Mouse (Mus musculus): ENCODE results near the gene Dcp1a. TPM values are rescaled to one million over a fixed set of nuclear protein-coding genes. Genes with fewer than 3 reads are reported as not detected.
A peak's percentile ranks its signal among the peaks of the same experiment; 100 is the strongest.

The Dcp1a gene
- polyA plus RNA-seq, 1 experiment from 2014 or later, result 21.6 TPM

DNA sequence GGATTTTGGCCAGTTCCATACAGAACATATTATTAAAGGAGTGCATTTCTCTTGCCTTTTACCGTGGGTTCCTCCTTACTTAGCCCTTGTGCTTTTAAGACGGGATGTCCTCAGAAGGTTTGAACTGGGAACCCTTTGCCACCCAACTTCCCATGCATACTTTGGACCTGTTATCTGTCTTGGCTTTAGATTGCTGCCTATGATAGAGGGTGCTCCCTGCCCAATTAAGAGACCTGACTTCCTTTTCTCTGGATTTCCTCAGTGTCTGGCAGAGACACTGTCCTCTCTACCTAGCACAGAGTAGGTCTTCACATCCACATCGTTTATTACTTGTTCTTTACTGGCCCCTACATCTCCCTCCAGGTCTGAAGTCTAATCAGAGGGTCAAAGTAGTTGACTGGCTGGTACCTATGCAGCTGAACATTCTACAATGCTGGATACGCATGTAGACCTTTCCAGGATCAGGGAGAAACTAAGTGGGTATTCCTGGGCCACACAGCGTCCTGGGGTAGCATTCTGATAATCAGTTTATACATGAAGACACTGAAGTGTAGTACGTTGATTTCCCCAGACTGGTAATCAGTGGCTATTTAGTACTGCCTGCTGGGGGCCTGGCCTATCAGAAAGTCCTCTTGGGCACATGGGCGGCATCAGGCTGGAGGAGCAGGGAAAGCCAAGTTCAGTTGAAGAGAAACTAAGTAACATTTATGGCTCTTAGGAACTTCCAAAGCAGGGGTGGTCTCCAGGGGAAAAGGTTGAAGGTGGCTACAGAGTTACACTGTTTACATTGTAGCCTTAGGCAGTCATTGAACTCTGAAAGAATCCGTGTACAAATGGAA, 71.1 kb downstream of the Dcp1a start:
- no peaks in the 10 kb centered on the region for H3K27me3 ChIP-seq
- peak overlapping the region; percentile 86 for H3K4me3 ChIP-seq
- no peak for ATAC-seq
- peaks cover 32% of the 10 kb centered on the region for H3K4me1 ChIP-seq
- H3K36me3 ChIP-seq (ENCODE audit: poor library complexity, severe bottlenecking), result peaks cover 10% of the 10 kb centered on the region; the same call in 1 of the 2 replicates
- H3K9me3 ChIP-seq (replicated peaks), result no peaks in the 10 kb centered on the region
- H3K27ac ChIP-seq, result no peak overlapping the region
- WGBS, result 31% methylated on average over 8 of the region's 8 CpGs
- H3K4me2 ChIP-seq, result peak overlapping the region; percentile 91
- H3K9ac ChIP-seq, result peak overlapping the region; percentile 91

DNA sequence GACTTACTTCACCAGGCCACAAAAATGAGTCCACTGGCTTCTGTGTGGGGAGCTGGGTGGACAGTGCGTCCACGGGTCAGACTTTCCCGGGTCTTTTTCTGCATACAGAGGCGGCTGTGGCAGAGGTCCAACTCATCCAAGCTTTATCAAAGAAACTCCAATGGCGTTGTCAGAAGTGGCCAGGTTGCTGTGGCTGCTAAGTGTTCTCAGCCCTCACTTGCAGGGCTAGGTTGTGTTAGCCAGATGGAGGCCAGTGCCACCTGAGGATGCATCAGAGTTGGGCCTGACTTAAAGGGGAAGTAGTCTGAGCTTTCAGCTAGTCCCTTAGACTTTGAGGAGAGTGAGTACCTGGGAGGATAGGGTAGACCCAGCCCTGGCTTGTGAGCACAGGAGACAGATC, 72.2 kb downstream of the Dcp1a start:
- Histone ChIP-seq H3K4me2 (peak overlapping the region; percentile 91), H3K9ac (peak overlapping the region; percentile 91), H3K9me3 (replicated peaks) (no peaks in the 10 kb centered on the region), H3K36me3 (ENCODE audit: poor library complexity, severe bottlenecking) (peaks cover 19% of the 10 kb centered on the region; the same call in 1 of the 2 replicates), H3K4me1 (peaks cover 32% of the 10 kb centered on the region), H3K27me3 (no peaks in the 10 kb centered on the region), H3K27ac (no peak overlapping the region), H3K4me3 (peak overlapping the region; percentile 86)
- ATAC-seq, result no peak
- WGBS, result 57% methylated on average over 5 of the region's 5 CpGs

DNA sequence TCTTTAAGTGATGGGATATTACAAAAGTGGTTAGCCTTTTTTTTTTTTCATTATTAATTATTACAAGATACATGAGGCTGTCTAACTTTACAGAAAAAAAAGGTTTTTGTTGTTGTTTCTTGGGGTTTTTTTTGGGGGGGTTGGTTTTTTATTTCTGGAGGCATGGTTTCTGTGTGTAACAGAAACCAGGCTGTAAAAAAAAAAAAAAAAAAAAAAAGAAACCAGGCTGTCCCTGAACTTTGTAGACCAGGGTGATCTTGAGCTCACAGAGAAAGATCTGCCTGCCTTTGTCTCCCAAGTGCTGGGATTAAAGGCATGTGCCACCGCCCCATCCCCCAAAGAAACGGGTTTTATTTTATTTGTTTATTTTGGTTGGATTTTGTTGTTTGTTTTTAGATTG, 72.6 kb downstream of the Dcp1a start:
- peak overlapping the region; percentile 91; the same call in 1 of the 2 replicates for H3K4me2 ChIP-seq
- ATAC-seq, result no peak
- H3K27ac ChIP-seq, result no peak overlapping the region
- peaks cover 21% of the 10 kb centered on the region; the same call in 1 of the 2 replicates for H3K36me3 ChIP-seq (ENCODE audit: poor library complexity, severe bottlenecking)
- no peak overlapping the region for H3K9ac ChIP-seq
- peak overlapping the region; percentile 86; the same call in 1 of the 2 replicates for H3K4me3 ChIP-seq
- H3K9me3 ChIP-seq (replicated peaks), result no peaks in the 10 kb centered on the region
- WGBS, result 89% methylated on average over 2 of the region's 2 CpGs
- peaks cover 32% of the 10 kb centered on the region for H3K4me1 ChIP-seq
- H3K27me3 ChIP-seq, result no peaks in the 10 kb centered on the region

DNA sequence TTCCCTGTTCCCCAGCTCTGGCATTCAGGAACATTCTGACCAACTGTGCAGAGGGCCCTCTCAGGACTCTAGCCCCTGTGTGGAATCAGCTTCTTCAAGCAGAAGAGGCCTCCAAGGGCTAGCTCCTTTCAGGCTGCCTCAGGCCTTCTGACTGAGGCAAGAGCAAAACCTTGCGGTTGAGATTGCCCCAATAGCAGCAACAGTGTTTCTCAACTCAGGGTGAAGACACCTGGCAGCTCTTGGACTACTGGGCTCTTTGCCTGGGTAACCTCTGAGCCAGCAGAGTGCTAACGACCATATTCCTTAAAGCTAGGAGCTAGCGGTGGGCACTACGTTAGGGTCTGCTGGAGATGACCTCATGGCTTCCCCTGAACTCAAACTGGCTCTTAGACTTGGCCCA, 73.8 kb downstream of the Dcp1a start:
- no peak overlapping the region for H3K4me2 ChIP-seq
- no peak overlapping the region for H3K4me3 ChIP-seq
- H3K27ac ChIP-seq, result no peak overlapping the region
- no peaks in the 10 kb centered on the region for H3K27me3 ChIP-seq
- no peak overlapping the region for H3K9ac ChIP-seq
- 89% methylated on average over 4 of the region's 4 CpGs for WGBS
- H3K36me3 ChIP-seq (ENCODE audit: poor library complexity, severe bottlenecking), result peaks cover 29% of the 10 kb centered on the region; the same call in 1 of the 2 replicates
- peaks cover 35% of the 10 kb centered on the region for H3K4me1 ChIP-seq
- no peaks in the 10 kb centered on the region for H3K9me3 ChIP-seq (replicated peaks)
- no peak for ATAC-seq

DNA sequence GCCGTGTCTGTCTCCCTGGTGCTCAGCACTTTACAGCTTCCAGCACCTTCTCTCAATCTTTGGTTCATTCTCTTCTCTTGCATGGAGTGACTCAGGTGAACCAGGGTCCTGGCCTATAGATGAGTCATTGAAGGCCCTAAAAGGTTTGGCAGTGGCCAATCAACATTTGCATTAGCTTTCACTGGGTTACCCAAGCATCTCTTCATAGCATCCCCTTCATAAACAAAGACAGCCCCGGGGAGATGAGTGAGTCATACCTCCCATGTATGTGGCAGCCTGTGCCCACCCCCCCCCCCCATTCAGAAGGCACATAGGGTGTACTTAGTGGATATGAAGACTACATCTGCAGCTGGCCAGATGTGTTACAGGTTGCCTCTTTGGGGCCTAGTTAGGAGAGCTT, 77.3 kb downstream of the Dcp1a start:
- H3K4me2 ChIP-seq, result no peak overlapping the region
- whole genome bisulfite sequencing, result 92% methylated on average over 2 of the region's 2 CpGs
- no peak overlapping the region for H3K27ac ChIP-seq
- H3K9ac ChIP-seq, result no peak overlapping the region
- no peak overlapping the region for H3K4me3 ChIP-seq
- peaks cover 24% of the 10 kb centered on the region for H3K4me1 ChIP-seq
- peaks cover 63% of the 10 kb centered on the region for H3K36me3 ChIP-seq (ENCODE audit: poor library complexity, severe bottlenecking)
- H3K9me3 ChIP-seq (replicated peaks), result no peaks in the 10 kb centered on the region
- no peaks in the 10 kb centered on the region for H3K27me3 ChIP-seq
- no peak for ATAC-seq

DNA sequence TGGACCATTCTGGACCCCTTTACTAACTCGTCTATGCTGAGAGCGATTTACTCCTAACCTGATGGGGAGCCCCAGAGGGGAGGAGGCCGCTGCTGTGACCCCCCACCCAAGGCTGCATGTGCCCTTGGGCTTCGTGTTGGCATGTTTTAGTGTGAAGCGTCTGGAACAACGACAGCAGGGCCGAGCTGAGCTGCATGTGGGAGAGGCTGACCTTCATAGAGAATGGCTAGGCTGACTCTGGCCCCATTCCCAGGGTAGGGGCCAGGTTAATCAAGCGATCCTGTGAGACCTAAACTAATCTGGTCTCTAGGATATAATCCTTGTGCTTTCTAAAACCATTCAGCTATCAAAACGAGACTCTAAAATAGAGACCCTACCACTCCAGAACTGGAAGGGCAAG, 78.4 kb downstream of the Dcp1a start:
- 78% methylated on average over 9 of the region's 9 CpGs for WGBS

DNA sequence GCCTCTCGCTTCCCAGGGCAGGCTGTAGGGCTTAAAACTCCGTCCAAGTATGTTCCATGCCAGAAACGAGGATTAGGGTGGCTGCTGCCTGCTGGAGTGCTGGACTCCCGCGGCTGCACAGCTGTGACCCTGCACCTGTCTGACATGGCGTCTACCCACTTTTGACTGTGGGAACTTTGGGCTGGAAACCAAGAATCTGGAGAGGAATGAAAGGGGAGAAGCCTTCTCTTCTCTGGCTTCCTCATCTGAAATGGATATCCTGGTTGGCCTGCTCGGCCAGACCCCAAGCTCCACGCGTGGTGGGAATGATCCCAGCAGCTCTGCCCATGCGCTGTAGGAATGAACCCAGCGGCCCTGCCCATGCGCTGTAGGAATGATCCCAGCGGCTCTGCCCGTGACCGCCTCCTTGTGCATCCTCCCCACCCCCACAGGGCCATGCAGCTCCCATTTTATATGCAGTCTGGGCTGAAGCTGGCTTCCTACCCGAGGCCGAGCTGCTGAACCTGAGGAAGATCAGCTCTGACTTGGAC, 80.1 kb downstream of the Dcp1a start:
- 83% methylated on average over 17 of the region's 17 CpGs for WGBS
- Histone ChIP-seq H3K4me3 (no peak overlapping the region), H3K4me2 (no peak overlapping the region), H3K9me3 (replicated peaks) (no peaks in the 10 kb centered on the region), H3K9ac (no peak overlapping the region), H3K27ac (peak overlapping the region; percentile 16; the same call in 1 of the 2 replicates), H3K27me3 (no peaks in the 10 kb centered on the region), H3K36me3 (ENCODE audit: poor library complexity, severe bottlenecking) (peaks cover 73% of the 10 kb centered on the region), H3K4me1 (peaks cover 25% of the 10 kb centered on the region)
- ATAC-seq, result no peak

More for the DNA sequence above, 78.4 kb downstream of the Dcp1a start:
- Histone ChIP-seq H3K9me3 (replicated peaks) (no peaks in the 10 kb centered on the region), H3K4me2 (no peak overlapping the region), H3K9ac (no peak overlapping the region), H3K27ac (no peak overlapping the region), H3K36me3 (ENCODE audit: poor library complexity, severe bottlenecking) (peaks cover 63% of the 10 kb centered on the region), H3K27me3 (no peaks in the 10 kb centered on the region), H3K4me1 (peaks cover 25% of the 10 kb centered on the region), H3K4me3 (no peak overlapping the region)
- ATAC-seq, result no peak

DNA sequence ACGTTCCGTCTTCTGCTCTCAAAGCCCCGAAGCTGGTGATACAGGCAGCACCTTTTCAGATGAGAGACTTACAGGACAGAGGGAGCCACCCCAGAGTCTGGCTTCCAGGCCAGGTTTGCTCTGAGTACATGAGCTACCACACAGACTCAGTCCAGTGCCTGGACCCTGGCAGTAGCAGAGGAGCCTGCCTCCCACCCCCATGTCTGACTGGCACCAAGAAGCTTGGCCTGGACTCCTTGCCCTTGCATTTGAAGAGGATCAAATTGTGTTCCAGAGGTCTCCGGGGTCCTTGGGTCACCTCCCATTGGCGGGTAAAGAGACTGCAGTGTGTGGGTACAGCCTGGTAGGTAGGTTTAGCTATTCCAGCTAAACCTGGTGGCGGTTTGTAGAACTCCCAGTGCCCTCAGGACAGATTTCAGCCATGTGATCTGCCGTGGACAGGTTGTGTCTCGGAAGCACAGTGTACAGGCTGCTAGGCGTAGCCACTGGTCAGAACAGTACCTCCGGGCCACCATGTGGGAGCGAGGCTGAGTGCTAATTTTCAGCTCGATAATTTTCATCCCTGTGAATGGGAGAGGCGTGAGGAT, 81.6 kb downstream of the Dcp1a start:
- H3K9me3 ChIP-seq (replicated peaks), result no peaks in the 10 kb centered on the region
- H3K27ac ChIP-seq, result peak overlapping the region; percentile 79
- H3K4me2 ChIP-seq, result no peak overlapping the region
- ATAC-seq, result no peak
- no peak overlapping the region for H3K4me3 ChIP-seq
- no peak overlapping the region for H3K9ac ChIP-seq
- peaks cover 78% of the 10 kb centered on the region for H3K36me3 ChIP-seq (ENCODE audit: poor library complexity, severe bottlenecking)
- no peaks in the 10 kb centered on the region for H3K27me3 ChIP-seq
- peaks cover 25% of the 10 kb centered on the region for H3K4me1 ChIP-seq
- 89% methylated on average over 13 of the region's 13 CpGs for WGBS

DNA sequence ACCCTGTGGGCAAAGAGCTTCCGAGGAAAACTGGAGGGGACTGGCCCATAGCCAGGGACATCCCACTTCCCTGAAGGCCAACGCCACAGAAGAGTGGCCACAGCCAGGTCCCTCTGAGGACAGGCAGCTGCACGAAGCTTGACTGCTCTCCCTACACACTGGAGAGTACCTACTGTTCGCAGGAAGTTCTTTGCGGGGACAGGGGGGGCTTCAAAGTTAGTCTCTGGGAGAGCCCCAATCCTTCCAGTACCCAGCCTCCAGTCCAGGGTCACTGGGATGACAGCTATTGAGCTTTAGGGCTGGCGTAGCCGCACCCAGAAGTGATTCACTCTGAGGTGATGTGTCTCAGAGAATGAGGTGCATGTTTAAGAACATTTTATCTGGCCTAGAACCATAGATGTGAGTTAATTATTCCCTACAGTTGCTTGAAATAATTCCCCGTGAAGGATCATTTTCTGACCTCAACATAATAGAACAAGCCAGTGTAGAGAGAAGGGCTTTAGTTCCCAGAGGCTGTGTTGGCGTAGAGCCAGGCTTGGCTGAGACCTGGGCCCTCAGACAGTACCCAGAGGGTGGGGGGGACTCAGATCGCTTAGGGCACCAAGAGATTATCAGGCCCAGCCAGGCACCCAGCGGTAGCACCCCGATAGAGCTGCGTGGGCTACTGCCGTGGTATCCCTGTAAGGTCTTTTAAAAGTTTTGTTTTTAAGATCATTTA, 82.3 kb downstream of the Dcp1a start:
- H3K4me3 ChIP-seq, result no peak overlapping the region
- no peaks in the 10 kb centered on the region for H3K27me3 ChIP-seq
- H3K4me1 ChIP-seq, result peaks cover 25% of the 10 kb centered on the region
- peak; percentile 75 for ATAC-seq
- H3K9ac ChIP-seq, result 0 out of 2 replicates have a peak overlapping the region, but pooled peaks have one; percentile 21
- H3K9me3 ChIP-seq (replicated peaks), result no peaks in the 10 kb centered on the region
- H3K36me3 ChIP-seq (ENCODE audit: poor library complexity, severe bottlenecking), result peaks cover 78% of the 10 kb centered on the region
- H3K27ac ChIP-seq, result peak overlapping the region; percentile 79
- WGBS, result 37% methylated on average over 14 of the region's 14 CpGs
- no peak overlapping the region for H3K4me2 ChIP-seq

DNA sequence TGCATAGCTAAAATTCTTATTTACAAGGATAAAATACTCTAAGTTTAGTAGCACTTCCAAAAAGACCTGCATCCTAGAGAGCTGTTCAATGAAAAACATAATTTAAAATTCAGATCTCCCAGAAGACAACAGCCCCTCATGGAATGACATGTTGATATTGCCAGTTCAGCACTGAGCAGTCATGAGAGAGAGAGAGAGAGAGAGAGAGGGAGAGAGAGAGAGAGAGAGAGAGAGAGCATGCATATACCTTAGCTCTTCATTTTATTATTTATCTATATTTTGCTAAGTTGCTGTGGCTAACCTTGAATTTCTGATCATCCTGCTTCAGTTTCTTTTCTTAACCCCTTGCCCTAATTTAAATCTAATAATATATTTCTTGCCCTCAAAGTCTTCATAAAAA, 83.0 kb downstream of the Dcp1a start:
- no peaks in the 10 kb centered on the region for H3K9me3 ChIP-seq (replicated peaks)
- no peak for ATAC-seq
- peaks cover 24% of the 10 kb centered on the region for H3K4me1 ChIP-seq
- H3K4me2 ChIP-seq, result no peak overlapping the region
- no peaks in the 10 kb centered on the region for H3K27me3 ChIP-seq
- H3K4me3 ChIP-seq, result no peak overlapping the region
- no peak overlapping the region for H3K27ac ChIP-seq
- peaks cover 83% of the 10 kb centered on the region for H3K36me3 ChIP-seq (ENCODE audit: poor library complexity, severe bottlenecking)
- no peak overlapping the region for H3K9ac ChIP-seq

DNA sequence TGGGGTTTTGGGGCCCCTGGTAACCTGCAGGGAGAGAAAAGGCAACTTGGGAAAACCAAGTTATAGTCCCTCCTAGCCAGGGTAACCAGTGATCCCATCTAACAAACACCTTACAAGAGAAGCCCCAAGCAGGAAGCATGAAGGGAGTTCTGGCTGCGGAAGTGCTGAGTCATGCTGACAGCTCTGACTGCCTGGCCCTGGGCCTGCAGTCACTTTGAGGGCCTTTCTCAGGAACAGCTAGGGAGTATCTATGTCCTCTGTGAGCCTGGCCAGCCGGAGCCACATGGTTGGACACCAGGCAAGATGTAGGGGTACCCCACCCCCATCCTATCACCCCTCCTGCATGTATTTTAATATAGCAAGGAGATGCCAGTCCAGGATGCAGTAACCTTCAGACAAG, 85.1 kb downstream of the Dcp1a start:
- WGBS, result 100% methylated on average over 2 of the region's 2 CpGs

DNA sequence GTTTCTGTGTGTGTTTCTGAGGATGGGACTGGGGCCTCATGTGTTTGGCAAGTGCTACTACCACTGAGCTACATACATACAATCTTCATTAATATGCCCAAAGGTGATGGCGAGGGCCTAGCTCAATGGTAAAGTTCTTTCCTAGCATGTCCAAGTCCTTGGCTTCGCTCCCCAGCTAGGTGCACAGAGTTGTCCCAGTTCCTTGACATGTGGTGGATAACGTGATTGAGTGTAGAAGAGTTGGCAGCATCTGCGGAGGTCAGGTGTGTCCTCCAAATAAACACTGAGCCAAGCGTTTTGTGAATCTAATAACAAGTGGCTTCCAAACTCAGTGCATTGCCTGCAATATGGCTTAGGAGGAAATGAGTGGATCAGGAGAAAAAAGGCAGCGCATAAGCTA, 87.0 kb downstream of the Dcp1a start:
- Histone ChIP-seq H3K27ac (no peak overlapping the region), H3K9ac (no peak overlapping the region), H3K4me2 (no peak overlapping the region), H3K4me3 (no peak overlapping the region), H3K36me3 (ENCODE audit: poor library complexity, severe bottlenecking) (peaks cover 84% of the 10 kb centered on the region), H3K4me1 (peaks cover 7% of the 10 kb centered on the region), H3K27me3 (no peaks in the 10 kb centered on the region), H3K9me3 (replicated peaks) (no peaks in the 10 kb centered on the region)
- WGBS, result 96% methylated on average over 6 of the region's 6 CpGs
- ATAC-seq, result no peak

More for the DNA sequence above, 85.1 kb downstream of the Dcp1a start:
- H3K36me3 ChIP-seq (ENCODE audit: poor library complexity, severe bottlenecking), result peaks cover 84% of the 10 kb centered on the region
- no peaks in the 10 kb centered on the region for H3K9me3 ChIP-seq (replicated peaks)
- H3K27ac ChIP-seq, result no peak overlapping the region
- H3K9ac ChIP-seq, result no peak overlapping the region
- peaks cover 17% of the 10 kb centered on the region for H3K4me1 ChIP-seq
- no peak overlapping the region for H3K4me2 ChIP-seq
- no peak for ATAC-seq
- H3K27me3 ChIP-seq, result no peaks in the 10 kb centered on the region
- H3K4me3 ChIP-seq, result no peak overlapping the region
